Mouse (Mus musculus): Measurements from ENCODE around the gene Rem2. TPM values are rescaled to one million over a fixed set of nuclear protein-coding genes. Genes with fewer than 3 reads are reported as not detected.

The Rem2 gene
- polyA plus RNA-seq, 1 experiment from 2014 or later = 0.27 TPM

DNA sequence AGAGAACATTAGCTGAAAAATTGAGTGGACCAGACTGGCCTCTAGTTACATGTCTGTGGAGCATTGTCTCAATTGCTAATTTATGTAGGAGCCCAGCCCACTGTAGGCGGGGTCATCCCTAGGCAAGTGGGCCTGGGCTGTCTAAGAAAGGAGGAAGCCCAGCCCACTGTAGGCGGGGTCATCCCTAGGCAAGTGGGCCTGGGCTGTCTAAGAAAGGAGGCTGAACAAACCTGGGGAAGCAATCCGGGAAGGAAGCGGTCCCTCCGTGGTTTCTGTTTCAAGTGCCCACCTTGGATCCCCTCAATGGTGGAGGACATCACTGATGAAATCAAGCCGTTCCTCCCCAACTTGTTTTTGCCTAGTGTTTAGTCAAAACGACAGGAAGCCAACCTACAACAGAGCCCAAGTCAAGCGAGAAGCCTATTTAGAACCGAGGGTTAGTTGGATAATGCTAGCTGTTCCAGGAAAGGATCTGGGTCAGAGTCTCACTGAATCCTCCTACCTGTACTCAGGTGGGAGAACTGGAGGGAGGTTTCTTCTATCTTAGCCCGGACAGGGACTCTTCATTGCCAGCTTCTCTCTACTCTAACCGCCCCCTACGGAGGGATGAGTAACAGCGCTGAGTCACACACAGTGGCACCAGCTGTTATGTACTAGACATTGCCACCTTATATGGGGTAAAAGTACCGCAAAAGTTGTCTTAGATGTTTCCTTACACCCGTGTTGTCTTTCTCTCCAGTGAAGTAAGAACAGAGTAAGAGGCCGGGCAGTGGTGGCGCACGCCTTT, 16.6 kb downstream of the Rem2 start:
- no peaks in the 10 kb centered on the region for H3K27me3 ChIP-seq
- TF ChIP-seq CTCF (IDR thresholded peaks at IDR 0.05) = no peak
- ChIA-PET CTCF (interaction anchor here (1.4 to 1.5 kb wide), 3 partner anchors 9 to 265 kb away, joined by 3 to 4 read pairs (median 3); no protein-coding TSS in a partner anchor), POLR2A (no interaction called here)
- in situ Hi-C loops (cut with MboI; ENCODE audit: low pct_unique_long_range_greater_than_20kb) = no loop called here
- ATAC-seq (no peak), DNase-seq (ENCODE audit: low read depth, low spot score) (no peak)

GRCm38 (mm10) chr14:54493236-54493635, 17.3 kb downstream of the Rem2 start:
- no peaks in the 10 kb centered on the region for H3K27me3 ChIP-seq
- ATAC-seq (no peak), DNase-seq (ENCODE audit: low read depth, low spot score) (no peak)
- ChIA-PET POLR2A (no interaction called here), CTCF (interaction anchor here (1.0 to 1.7 kb wide), 4 partner anchors 9 to 266 kb away, joined by 3 to 5 read pairs (median 4); no protein-coding TSS in a partner anchor)
- in situ Hi-C loops (cut with MboI; ENCODE audit: low pct_unique_long_range_greater_than_20kb) = no loop called here
- no peak for TF ChIP-seq CTCF (IDR thresholded peaks at IDR 0.05)

DNA sequence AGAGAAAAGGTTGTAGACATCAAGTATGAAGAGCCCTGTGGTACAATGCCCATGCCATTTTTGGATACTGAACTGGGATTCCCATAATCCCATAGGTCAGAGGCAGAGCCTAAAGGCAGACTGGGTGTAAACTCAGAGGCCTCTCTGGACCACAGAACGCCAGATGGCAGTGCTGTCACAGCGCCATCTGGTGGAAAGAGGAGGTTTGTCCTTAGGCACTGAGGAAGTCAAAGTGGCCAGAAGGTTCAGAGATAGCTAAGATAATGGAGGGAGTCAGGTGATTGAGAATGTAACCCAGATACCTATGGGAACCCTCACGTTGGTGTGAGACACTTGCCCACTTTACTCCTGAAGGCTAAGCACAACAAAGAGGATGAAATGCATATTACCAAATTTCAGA, 18.3 kb downstream of the Rem2 start:
- TF ChIP-seq CTCF (IDR thresholded peaks at IDR 0.05) = peak; percentile 81
- DNase-seq (ENCODE audit: low read depth, low spot score) (no peak), ATAC-seq (peak; percentile 79)
- ChIA-PET CTCF (interaction anchor here (0.7 to 4.4 kb wide), 7 partner anchors 9 to 24 kb away, joined by 3 to 18 read pairs (median 4); no protein-coding TSS in a partner anchor), POLR2A (interaction anchor here (0.6 kb wide), 1 partner anchor 29 kb away, joined by 4 read pairs; no protein-coding TSS in a partner anchor)
- no peaks in the 10 kb centered on the region for H3K27me3 ChIP-seq
- in situ Hi-C loops (cut with MboI; ENCODE audit: low pct_unique_long_range_greater_than_20kb) = no loop called here

- no peaks in the 10 kb centered on the region for H3K27me3 ChIP-seq
- DNase-seq (ENCODE audit: low read depth, low spot score) = no peak
- no peak for TF ChIP-seq CTCF (IDR thresholded peaks at IDR 0.05)
- in situ Hi-C loops (cut with MboI; ENCODE audit: low pct_unique_long_range_greater_than_20kb) = no loop called here
- POLR2A ChIA-PET = no interaction called here
- no peak for ATAC-seq
- CTCF ChIA-PET = interaction anchor here (0.6 to 4.4 kb wide), 2 partner anchors 13 to 18 kb away, joined by 3 to 18 read pairs; no protein-coding TSS in a partner anchor
Observed at GRCm38 (mm10) chr14:54496706-54497105, 20.8 kb downstream of the Rem2 start.

GRCm38 (mm10) chr14:54499330-54499729, 23.4 kb downstream of the Rem2 start:
- in situ Hi-C loops (cut with MboI; ENCODE audit: low pct_unique_long_range_greater_than_20kb) = no loop called here
- ChIA-PET CTCF (no interaction called here), POLR2A (no interaction called here)
- ATAC-seq (no peak), DNase-seq (ENCODE audit: low read depth, low spot score) (no peak)
- no peak for TF ChIP-seq CTCF (IDR thresholded peaks at IDR 0.05)
- no peaks in the 10 kb centered on the region for H3K27me3 ChIP-seq

DNA sequence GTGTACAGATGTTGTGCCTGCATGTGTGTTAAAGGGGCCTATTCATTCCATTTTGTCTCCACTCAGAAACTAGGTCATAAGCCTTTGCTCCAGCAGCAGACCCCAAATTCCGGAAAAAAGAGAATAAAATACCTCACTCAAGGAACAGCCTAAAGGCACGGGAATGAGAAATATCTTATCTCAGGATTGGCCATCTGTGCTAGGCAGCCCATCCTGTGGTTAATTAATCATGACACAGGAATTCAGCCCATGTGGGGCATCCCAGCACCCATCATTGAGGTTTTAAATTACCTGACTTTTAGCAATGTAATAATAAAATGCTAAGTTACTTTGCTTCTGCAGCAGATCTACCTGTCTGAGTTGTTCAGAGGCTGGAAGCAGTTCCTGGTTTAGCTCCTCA, 25.5 kb downstream of the Rem2 start:
- TF ChIP-seq CTCF (IDR thresholded peaks at IDR 0.05) = no peak
- H3K27me3 ChIP-seq = no peaks in the 10 kb centered on the region
- peak; percentile 44 for ATAC-seq
- no peak for DNase-seq (ENCODE audit: low read depth, low spot score)
- ChIA-PET POLR2A (no interaction called here), CTCF (no interaction called here)
- in situ Hi-C loops (cut with MboI; ENCODE audit: low pct_unique_long_range_greater_than_20kb) = no loop called here

GRCm38 (mm10) chr14:54503092-54503491, 27.2 kb downstream of the Rem2 start:
- ChIA-PET CTCF (no interaction called here), POLR2A (no interaction called here)
- no peak for TF ChIP-seq CTCF (IDR thresholded peaks at IDR 0.05)
- in situ Hi-C loops (cut with MboI; ENCODE audit: low pct_unique_long_range_greater_than_20kb) = no loop called here
- H3K27me3 ChIP-seq = no peaks in the 10 kb centered on the region
- DNase-seq (ENCODE audit: low read depth, low spot score) (no peak), ATAC-seq (no peak)

- ChIA-PET CTCF (interaction anchor here (1.2 kb wide), 1 partner anchor 13 kb away, joined by 3 read pairs; no protein-coding TSS in a partner anchor), POLR2A (no interaction called here)
- in situ Hi-C loops (cut with MboI; ENCODE audit: low pct_unique_long_range_greater_than_20kb) = no loop called here
- DNase-seq (ENCODE audit: low read depth, low spot score) = no peak
- no peak for TF ChIP-seq CTCF (IDR thresholded peaks at IDR 0.05)
- ATAC-seq = no peak
- no peaks in the 10 kb centered on the region for H3K27me3 ChIP-seq
Observed at GRCm38 (mm10) chr14:54509774-54510173, 33.9 kb downstream of the Rem2 start.

DNA sequence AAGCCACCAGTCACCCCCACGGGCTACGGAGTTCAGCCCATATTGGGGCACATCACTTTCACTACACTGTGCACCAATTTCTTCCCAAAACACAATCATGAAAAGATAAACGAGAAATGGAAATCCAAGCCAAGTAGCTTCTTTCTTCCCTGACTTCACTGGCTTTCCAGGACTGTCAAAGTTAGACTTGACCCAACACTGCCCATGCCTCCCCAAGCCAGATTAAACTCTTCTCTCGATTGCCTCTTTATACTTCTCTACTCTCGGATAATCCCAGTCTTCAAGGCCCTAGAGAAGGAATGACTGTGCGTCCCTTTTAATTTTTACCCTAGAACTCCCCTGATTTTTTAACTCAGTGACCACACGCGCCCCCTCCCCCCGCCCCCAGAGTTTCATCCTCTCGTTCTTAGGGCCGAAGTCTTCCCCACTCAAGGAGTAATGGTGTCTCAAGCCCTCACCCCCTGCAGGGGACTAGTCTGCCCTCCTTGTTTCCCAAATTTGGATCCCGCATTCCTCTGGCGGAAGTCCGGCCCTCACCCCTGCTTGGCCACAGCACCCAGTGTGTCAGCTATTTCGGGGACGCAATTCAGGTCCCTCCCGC, 40.9 kb downstream of the Rem2 start:
- peak; percentile 49 for ATAC-seq
- TF ChIP-seq CTCF (IDR thresholded peaks at IDR 0.05) = no peak
- no peaks in the 10 kb centered on the region for H3K27me3 ChIP-seq
- in situ Hi-C loops (cut with MboI; ENCODE audit: low pct_unique_long_range_greater_than_20kb) = no loop called here
- no peak for DNase-seq (ENCODE audit: low read depth, low spot score)
- POLR2A ChIA-PET = interaction anchor here (1.0 kb wide), 1 partner anchor 9 kb away, joined by 3 read pairs; no protein-coding TSS in a partner anchor
- CTCF ChIA-PET = interaction anchor here (1.2 to 2.3 kb wide), 2 partner anchors 12 to 50 kb away, joined by 3 to 11 read pairs; no protein-coding TSS in a partner anchor

DNA sequence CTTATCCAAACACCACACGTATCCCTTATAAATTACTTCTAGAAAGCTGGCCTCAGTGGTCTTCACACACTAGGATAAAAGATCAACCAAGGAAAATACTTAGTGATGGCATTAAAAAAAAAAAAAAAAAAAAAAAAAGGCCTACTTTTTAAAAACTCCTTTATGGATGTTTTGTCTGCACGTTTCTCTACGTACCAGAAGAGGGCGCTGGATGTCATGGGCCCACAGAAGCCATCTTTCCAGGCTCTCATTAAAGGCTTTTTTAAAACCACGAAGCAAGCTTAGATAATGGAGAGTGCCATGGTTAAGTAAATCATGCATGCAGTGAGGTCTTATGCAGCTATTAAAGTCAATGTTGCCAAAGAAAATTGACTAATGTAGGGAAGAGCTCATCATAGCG, 47.7 kb downstream of the Rem2 start:
- TF ChIP-seq CTCF (IDR thresholded peaks at IDR 0.05) = peak; percentile 77
- ChIA-PET CTCF (interaction anchor here (0.7 to 1.5 kb wide), 9 partner anchors 11 to 174 kb away, joined by 3 to 5 read pairs (median 3); partner anchors contain the start of gene Cdh24), POLR2A (interaction anchor here (0.6 to 0.7 kb wide), 2 partner anchors 29 to 155 kb away, joined by 3 to 4 read pairs; no protein-coding TSS in a partner anchor)
- in situ Hi-C loops (cut with MboI; ENCODE audit: low pct_unique_long_range_greater_than_20kb) = no loop called here
- H3K27me3 ChIP-seq = no peaks in the 10 kb centered on the region
- ATAC-seq (peak; percentile 39), DNase-seq (ENCODE audit: low read depth, low spot score) (no peak)

All from Patski (cell line).